Mouse (Mus musculus) brain, embryonic 14.5 days (tissue): ENCODE data around the gene Ino80.

ENCODE experiments used
- CTCF ChIP-seq: fragments of 200-500 bp; IDR thresholded peaks from 2 replicates; pipeline ENCODE4 v1.5.1; 2012; ENCODE audit warnings: inconsistent platforms, mild to moderate bottlenecking, moderate library complexity, borderline replicate concordance; ENCODE audit not compliant: insufficient read depth, insufficient read length; ENCODE audit errors: extremely low read depth
- POLR2A ChIP-seq: fragments of 200-500 bp; IDR thresholded peaks from 2 replicates; pipeline ENCODE4 v1.6.1; 2012; ENCODE audit warnings: mild to moderate bottlenecking, inconsistent platforms, borderline replicate concordance; ENCODE audit not compliant: poor library complexity, insufficient read depth, insufficient read length, severe bottlenecking; ENCODE audit errors: extremely low read depth

- TF ChIP-seq POLR2A (no peak), CTCF (no peak)
Measured at GRCm38 (mm10) chr2:119370116-119370515, 107.4 kb downstream of the Ino80 start.
